Mouse (Mus musculus) CD8-positive naive resting alpha-beta T cell, adult 2 months (primary cell): ENCODE results near the gene Ski.

Experiments
- DNase-seq, 2 experiments: peaks; one replicate each; pipeline ENCODE4 v3.0.0; 2022; ENCODE audit warnings: low read depth in 2 of 2, low spot score in 2 of 2

Gene Ski

GRCm38 (mm10) chr4:155135909-155136585 lies 86.3 kb downstream of the Ski start:
- no peak for DNase-seq

- no peak for DNase-seq
Observed at GRCm38 (mm10) chr4:155134686-155135172, 87.7 kb downstream of the Ski start.

- DNase-seq: no peak
Observed at GRCm38 (mm10) chr4:155133658-155134417, 88.6 kb downstream of the Ski start.

GRCm38 (mm10) chr4:155133188-155133587 lies 89.2 kb downstream of the Ski start:
- DNase-seq: no peak

GRCm38 (mm10) chr4:155130616-155131015 lies 91.8 kb downstream of the Ski start:
- no peak for DNase-seq

GRCm38 (mm10) chr4:155129996-155130395 lies 92.4 kb downstream of the Ski start:
- no peak for DNase-seq

GRCm38 (mm10) chr4:155129132-155129917 lies 93.1 kb downstream of the Ski start:
- DNase-seq: peak; percentile 39 to 46

- no peak for DNase-seq
Observed at GRCm38 (mm10) chr4:155128411-155128810, 94.0 kb downstream of the Ski start.

- peak; percentile 42 to 47 for DNase-seq
Observed at GRCm38 (mm10) chr4:155126602-155127372, 95.6 kb downstream of the Ski start.

- DNase-seq: no peak
Observed at GRCm38 (mm10) chr4:155126194-155126593, 96.2 kb downstream of the Ski start.

GRCm38 (mm10) chr4:155125310-155125709 lies 97.1 kb downstream of the Ski start:
- DNase-seq: no peak

- no peak for DNase-seq
Observed at GRCm38 (mm10) chr4:155123868-155124534, 98.4 kb downstream of the Ski start.

- DNase-seq: no peak
Observed at GRCm38 (mm10) chr4:155122444-155123040, 99.8 kb downstream of the Ski start.

- DNase-seq: no peak
Observed at GRCm38 (mm10) chr4:155121915-155122443, 100.4 kb downstream of the Ski start.

GRCm38 (mm10) chr4:155121222-155121621 lies 101.2 kb downstream of the Ski start:
- DNase-seq: no peak

- DNase-seq: no peak
Observed at GRCm38 (mm10) chr4:155120583-155120982, 101.8 kb downstream of the Ski start.

GRCm38 (mm10) chr4:155120038-155120437 lies 102.4 kb downstream of the Ski start:
- no peak for DNase-seq

- no peak for DNase-seq
Observed at GRCm38 (mm10) chr4:155118278-155118677, 104.1 kb downstream of the Ski start.

GRCm38 (mm10) chr4:155117396-155117978 lies 104.9 kb downstream of the Ski start:
- DNase-seq: no peak
